Mouse (Mus musculus) ES-Bruce4 (cell line): ENCODE results near the gene Asic4. TPM values are rescaled to one million over a fixed set of nuclear protein-coding genes. Genes with fewer than 3 reads are reported as not detected.
A peak's percentile ranks its signal among the peaks of the same experiment; 100 is the strongest.

Experiments used
- H3K27ac ChIP-seq: 2 replicates; pipeline ENCODE4 v1.5.1; 2012; ENCODE audit warnings: low read length, inconsistent platforms; ENCODE audit not compliant: insufficient read depth
- H3K27me3 ChIP-seq: 2 replicates; pipeline ENCODE4 v1.6.1; 2012; ENCODE audit warnings: mild to moderate bottlenecking, low read length, inconsistent platforms; ENCODE audit not compliant: control insufficient read depth, poor library complexity, insufficient read depth, severe bottlenecking
- H3K36me3 ChIP-seq: 2 replicates; pipeline ENCODE4 v1.6.1; 2012; ENCODE audit warnings: inconsistent platforms, mild to moderate bottlenecking, low read length, moderate library complexity; ENCODE audit not compliant: control insufficient read depth, poor library complexity, insufficient read depth, severe bottlenecking
- H3K4me1 ChIP-seq: one replicate; pipeline ENCODE4 v1.8.1; 2011; ENCODE audit warnings: low read length; ENCODE audit not compliant: control insufficient read depth, insufficient read depth
- H3K4me3 ChIP-seq: 2 replicates; pipeline ENCODE4 v1.5.1; 2011; ENCODE audit warnings: low read depth, mild to moderate bottlenecking, low read length
- H3K9ac ChIP-seq: 2 replicates; pipeline ENCODE4 v1.6.1; 2012; ENCODE audit warnings: low read depth, mild to moderate bottlenecking, inconsistent platforms; ENCODE audit not compliant: poor library complexity, severe bottlenecking
- H3K9me3 ChIP-seq: replicated peaks from 2 replicates; pipeline ENCODE4 v1.6.1; 2012; ENCODE audit warnings: mild to moderate bottlenecking, low read length, inconsistent platforms; ENCODE audit not compliant: control insufficient read depth, poor library complexity, insufficient read depth, severe bottlenecking
- CTCF ChIP-seq: IDR thresholded peaks from one replicate; pipeline ENCODE4 v1.8.1; 2011; ENCODE audit warnings: low read depth, low read length
- EP300 ChIP-seq: IDR thresholded peaks from 2 replicates; pipeline ENCODE4 v1.6.1; 2011; ENCODE audit warnings: low read depth, low read length; ENCODE audit not compliant: insufficient read depth
- POLR2A ChIP-seq: IDR thresholded peaks from one replicate; pipeline ENCODE4 v1.8.1; 2011; ENCODE audit warnings: low read length; ENCODE audit not compliant: insufficient read depth
- polyA plus RNA-seq: library from polyadenylated mRNA; stranded (reverse); fragments of >200 nt; gene quantifications from 2 replicates; pipeline ENCODE4 v1.2.4, GENCODE M21; 2011; ENCODE audit warnings: low read depth; ENCODE audit not compliant: missing spikeins, insufficient read depth, insufficient read length

The Asic4 gene
- polyA plus RNA-seq, 1 experiment: not detected

DNA sequence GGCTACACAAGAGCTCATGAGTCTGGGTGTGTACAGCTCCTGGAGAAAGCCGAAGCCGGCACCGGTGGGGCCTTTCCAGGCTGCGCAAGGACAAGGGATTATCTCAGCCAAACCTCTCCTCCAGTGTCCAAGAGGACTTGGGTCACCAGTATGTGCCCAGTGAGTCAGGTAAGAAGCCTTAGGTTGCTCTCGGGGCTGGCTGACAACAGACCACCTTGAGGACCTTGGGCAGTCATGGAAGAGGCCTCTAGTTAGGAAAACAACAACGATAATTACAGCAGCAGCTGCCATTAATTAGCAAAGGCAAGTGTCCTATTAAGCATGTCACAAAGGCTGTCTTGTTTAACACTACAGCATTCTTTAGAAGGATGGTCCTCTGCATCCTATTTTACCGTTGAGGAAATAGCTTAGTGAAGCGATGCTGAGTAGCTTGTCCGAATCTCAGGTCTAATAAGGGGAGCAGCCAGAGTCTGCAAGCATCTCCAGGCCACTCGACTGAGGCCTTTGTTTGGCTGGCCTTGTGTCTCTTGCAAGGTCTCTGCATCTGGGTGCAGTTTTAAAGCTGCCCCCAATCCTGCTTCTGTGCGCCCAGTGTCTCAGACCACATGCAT lies 26.4 kb upstream of the Asic4 start:
- H3K4me1 ChIP-seq: no peaks in the 10 kb centered on the region
- H3K9ac ChIP-seq: no peak overlapping the region
- H3K27ac ChIP-seq: no peak overlapping the region
- no peak overlapping the region for H3K4me3 ChIP-seq
- H3K9me3 ChIP-seq: no peaks in the 10 kb centered on the region
- H3K27me3 ChIP-seq: peaks cover 21% of the 10 kb centered on the region
- no peak for TF ChIP-seq POLR2A
- no peak for TF ChIP-seq EP300
- no peak for TF ChIP-seq CTCF
- H3K36me3 ChIP-seq: no peaks in the 10 kb centered on the region

DNA sequence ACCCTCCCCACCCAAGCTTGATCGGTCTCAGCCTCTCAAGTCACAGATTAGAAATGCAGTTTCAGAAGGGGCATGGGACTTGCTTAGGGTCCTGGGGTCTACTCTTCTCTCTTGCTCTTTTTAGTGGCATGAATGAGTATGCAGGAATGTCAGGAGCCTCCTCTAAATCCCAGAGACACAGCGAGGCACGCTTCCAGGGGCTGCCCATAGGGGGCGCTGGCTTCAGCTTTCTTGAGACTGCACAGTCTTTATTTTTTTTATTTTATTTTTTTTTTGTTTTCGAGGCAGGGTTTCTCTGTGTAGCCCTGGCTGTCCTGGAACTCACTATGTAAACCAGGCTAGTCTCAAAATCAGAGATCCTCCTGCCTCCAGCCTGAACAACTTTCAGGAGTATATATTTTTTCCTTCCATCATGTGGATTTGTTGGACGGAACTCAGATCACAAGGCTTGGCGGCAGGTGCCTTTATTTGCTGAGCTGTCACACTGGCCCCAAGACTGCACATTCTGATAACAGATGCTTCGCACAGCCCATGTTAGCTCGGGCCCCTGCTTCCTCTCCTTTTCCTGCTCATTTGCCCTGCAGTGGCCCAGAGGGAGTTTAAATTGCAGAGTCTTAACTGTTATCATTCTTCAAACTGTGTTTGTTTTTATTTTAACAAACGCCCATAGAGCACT lies 24.3 kb upstream of the Asic4 start:
- H3K27me3 ChIP-seq: peaks cover 21% of the 10 kb centered on the region
- H3K27ac ChIP-seq: peak overlapping the region; percentile 60; the same call in 1 of the 2 replicates
- H3K4me3 ChIP-seq: 0 out of 2 replicates have a peak overlapping the region, but pooled peaks have one; percentile 12
- H3K36me3 ChIP-seq: no peaks in the 10 kb centered on the region
- no peak overlapping the region for H3K9ac ChIP-seq
- TF ChIP-seq CTCF (peak; percentile 71), POLR2A (no peak)
- H3K9me3 ChIP-seq: no peaks in the 10 kb centered on the region
- H3K4me1 ChIP-seq: no peaks in the 10 kb centered on the region

GRCm38 (mm10) chr1:75435475-75436328 lies 14.5 kb upstream of the Asic4 start, which contains the start of gene Gmppa:
Gene Gmppa (plus strand): TSS chr1:75435930.
- no peaks in the 10 kb centered on the region for H3K36me3 ChIP-seq
- TF ChIP-seq POLR2A: peak; percentile 83
- TF ChIP-seq CTCF: no peak

DNA sequence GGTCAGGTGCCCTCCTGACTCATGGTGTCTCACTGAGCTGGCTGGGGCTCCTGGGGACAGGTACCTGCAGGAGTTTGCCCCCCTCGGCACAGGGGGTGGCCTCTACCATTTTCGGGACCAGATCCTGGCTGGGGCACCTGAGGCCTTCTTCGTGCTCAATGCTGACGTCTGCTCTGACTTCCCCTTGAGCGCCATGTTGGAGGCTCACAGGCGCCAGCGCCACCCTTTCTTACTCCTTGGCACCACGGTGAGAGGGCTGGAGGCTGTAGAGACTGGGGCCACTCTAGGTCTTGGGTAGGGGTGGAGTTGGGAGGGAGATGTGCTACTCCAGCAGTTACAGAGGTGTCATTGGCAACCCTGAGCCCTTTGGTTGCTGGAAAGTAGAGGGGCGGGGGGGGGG lies 11.5 kb upstream of the Asic4 start:
- Histone ChIP-seq H3K27ac (no peak overlapping the region), H3K4me1 (peaks cover 7% of the 10 kb centered on the region)
- TF ChIP-seq CTCF (no peak), POLR2A (no peak), EP300 (no peak)

More at GRCm38 (mm10) chr1:75435475-75436328, 14.5 kb upstream of the Asic4 start, which contains the start of gene Gmppa:
- Histone ChIP-seq H3K4me1 (peaks cover 2% of the 10 kb centered on the region), H3K4me3 (peak within 1 kb of the TSS; percentile 77), H3K27me3 (no peaks in the 10 kb centered on the region), H3K9me3 (no peaks in the 10 kb centered on the region), H3K27ac (no peak within 1 kb of the TSS), H3K9ac (peak within 1 kb of the TSS; percentile 66)

DNA sequence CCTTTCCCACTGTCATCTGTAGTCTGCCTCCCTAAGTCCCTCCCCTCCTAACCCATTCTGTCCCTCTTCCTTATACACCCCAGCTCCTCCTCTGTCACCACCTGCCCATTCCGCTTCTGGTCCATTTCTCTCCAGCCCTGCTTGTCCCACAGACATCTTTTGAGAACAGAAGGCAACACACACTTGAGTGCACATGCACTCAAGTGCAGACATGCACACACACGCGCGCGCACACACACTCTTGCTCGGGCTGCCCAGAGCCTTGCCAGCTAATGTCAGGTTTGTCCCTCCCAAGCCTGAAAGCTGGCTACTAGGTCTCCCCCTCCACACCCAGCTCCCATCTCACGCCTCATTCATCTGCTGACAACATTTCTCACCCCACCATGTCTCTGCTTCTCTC lies 9.6 kb upstream of the Asic4 start:
- Histone ChIP-seq H3K9me3 (no peaks in the 10 kb centered on the region), H3K27me3 (no peaks in the 10 kb centered on the region), H3K4me1 (peaks cover 9% of the 10 kb centered on the region), H3K36me3 (no peaks in the 10 kb centered on the region), H3K4me3 (no peak overlapping the region), H3K27ac (no peak overlapping the region), H3K9ac (no peak overlapping the region)
- TF ChIP-seq CTCF (no peak), EP300 (no peak), POLR2A (no peak)

More for the DNA sequence above, 11.5 kb upstream of the Asic4 start:
- Histone ChIP-seq H3K9ac (no peak overlapping the region), H3K9me3 (no peaks in the 10 kb centered on the region), H3K4me3 (no peak overlapping the region), H3K36me3 (no peaks in the 10 kb centered on the region), H3K27me3 (no peaks in the 10 kb centered on the region)
